Mouse (Mus musculus): ENCODE data around the gene Ndufa8.
A peak's percentile ranks its signal among the peaks of the same experiment; 100 is the strongest.

DNA sequence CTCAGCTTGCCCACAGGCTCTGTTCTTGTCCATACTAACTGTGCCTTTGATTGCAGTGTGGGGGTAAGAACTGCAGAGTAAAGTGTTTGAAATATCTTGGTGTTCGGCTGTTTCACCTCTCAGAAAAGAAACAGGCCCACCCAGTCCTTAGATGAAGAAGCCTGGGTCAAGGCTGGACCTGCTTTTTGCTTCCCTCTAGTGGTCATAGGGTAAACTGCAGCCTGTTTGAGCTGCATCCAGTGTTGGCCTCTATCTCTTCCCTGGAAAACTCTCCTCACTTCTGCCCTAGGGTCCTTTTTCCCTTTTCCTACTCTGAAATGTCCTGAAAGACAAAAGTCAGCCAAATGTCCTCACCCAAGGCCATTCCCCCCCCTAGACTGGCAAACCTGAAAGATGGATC is 41.1 kb downstream of the Ndufa8 start:
- TF ChIP-seq POLR2A (IDR thresholded peaks at IDR 0.05; ENCODE audit: extremely low read depth, insufficient read depth, low read length), result no peak
- peak; percentile 86 for TF ChIP-seq CTCF (IDR thresholded peaks at IDR 0.05; ENCODE audit: extremely low read depth, insufficient read depth, low read length)

All from cortical plate, adult 2 months (tissue).